Mouse (Mus musculus): Measurements from ENCODE around the gene Fam71a. TPM values are rescaled to one million over a fixed set of nuclear protein-coding genes. Genes with fewer than 3 reads are reported as not detected.
A peak's percentile ranks its signal among the peaks of the same experiment; 100 is the strongest.

Fam71a gene
- polyA plus RNA-seq, 1 experiment from 2014 or later, result not detected

DNA sequence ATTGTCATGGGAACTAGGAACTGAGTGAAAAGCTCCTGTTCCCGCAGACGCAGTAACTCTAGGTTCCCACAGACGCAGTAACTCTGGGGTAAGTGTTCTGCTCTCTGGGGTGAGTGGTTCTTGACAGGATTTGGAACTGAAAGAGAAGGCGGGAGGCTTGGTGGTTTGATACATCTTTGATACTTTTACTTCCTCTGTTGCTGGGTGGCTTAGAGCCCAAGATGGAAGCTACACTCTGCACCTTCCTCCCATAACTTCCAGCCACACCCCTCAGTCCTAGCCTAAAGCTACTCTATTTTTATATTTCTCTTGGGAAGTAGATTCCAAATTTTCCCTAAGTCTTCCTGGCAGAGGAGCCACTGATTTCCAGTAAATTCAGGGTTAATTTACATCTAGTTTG, 26.2 kb downstream of the Fam71a start:
- Histone ChIP-seq H3K9ac (no peak overlapping the region), H3K4me2 (0 out of 2 replicates have a peak overlapping the region, but pooled peaks have one; percentile 16), H3K9me3 (replicated peaks) (no peaks in the 10 kb centered on the region), H3K4me3 (no peak overlapping the region), H3K27me3 (replicated peaks) (peaks cover 15% of the 10 kb centered on the region), H3K36me3 (no peaks in the 10 kb centered on the region), H3K4me1 (peaks cover 15% of the 10 kb centered on the region), H3K27ac (no peak overlapping the region)
- no peak for ATAC-seq
- 64% methylated on average over 4 of the region's 4 CpGs for WGBS (ENCODE audit: insufficient replicate concordance)

DNA sequence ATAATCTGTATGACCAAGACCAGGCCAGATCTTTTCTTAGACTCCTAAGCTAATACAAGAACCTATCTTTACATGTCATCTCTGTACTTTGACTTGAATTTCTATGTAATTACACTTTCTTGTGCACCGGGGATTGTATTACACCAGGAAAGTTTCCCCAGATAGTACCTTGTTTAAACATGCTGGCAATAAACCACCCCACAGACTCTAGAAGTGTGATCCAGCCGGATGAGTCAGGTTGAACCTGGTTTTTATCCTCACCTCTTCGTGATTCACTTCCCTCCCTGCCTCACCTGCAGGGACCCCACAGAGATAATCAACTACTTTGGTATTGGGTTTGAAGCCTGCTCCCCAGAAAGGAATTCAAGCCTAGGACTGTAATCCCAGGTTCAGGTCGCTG, 29.2 kb downstream of the Fam71a start:
- Histone ChIP-seq H3K9me3 (replicated peaks) (no peaks in the 10 kb centered on the region), H3K27me3 (replicated peaks) (peaks cover 10% of the 10 kb centered on the region), H3K4me3 (no peak overlapping the region), H3K36me3 (no peaks in the 10 kb centered on the region), H3K4me1 (peaks cover 33% of the 10 kb centered on the region), H3K4me2 (no peak overlapping the region), H3K27ac (no peak overlapping the region), H3K9ac (no peak overlapping the region)
- 49% methylated on average over 4 of the region's 4 CpGs for WGBS (ENCODE audit: insufficient replicate concordance)
- no peak for ATAC-seq

DNA sequence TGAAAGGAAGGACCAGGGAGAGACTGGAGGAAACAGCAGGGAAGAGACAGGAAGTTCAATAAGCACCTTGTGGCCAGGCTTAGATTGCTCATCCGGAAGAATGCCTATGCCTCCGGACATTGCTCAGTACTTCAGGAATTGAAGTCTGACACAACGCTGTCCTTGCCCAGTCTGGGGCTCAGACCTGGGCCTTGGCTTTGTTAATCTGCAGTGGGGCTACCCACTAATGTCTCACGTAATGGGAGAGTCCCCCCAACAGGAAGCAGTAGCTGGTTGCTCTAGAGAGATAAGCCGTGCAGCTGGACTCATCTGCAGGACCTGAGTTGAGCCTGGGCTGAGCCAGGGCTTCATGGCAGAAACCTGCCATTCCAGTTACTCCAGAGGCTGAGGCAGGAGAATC, 31.7 kb downstream of the Fam71a start:
- WGBS (ENCODE audit: insufficient replicate concordance), result 11% methylated on average over 5 of the region's 5 CpGs
- peak; percentile 76 for ATAC-seq
- no peaks in the 10 kb centered on the region for H3K36me3 ChIP-seq
- H3K4me2 ChIP-seq, result peak overlapping the region; percentile 24
- peaks cover 10% of the 10 kb centered on the region for H3K27me3 ChIP-seq (replicated peaks)
- peaks cover 9% of the 10 kb centered on the region; the same call in 1 of the 2 replicates for H3K9me3 ChIP-seq (replicated peaks)
- H3K4me3 ChIP-seq, result no peak overlapping the region
- H3K27ac ChIP-seq, result no peak overlapping the region
- H3K9ac ChIP-seq, result no peak overlapping the region
- peaks cover 19% of the 10 kb centered on the region for H3K4me1 ChIP-seq

DNA sequence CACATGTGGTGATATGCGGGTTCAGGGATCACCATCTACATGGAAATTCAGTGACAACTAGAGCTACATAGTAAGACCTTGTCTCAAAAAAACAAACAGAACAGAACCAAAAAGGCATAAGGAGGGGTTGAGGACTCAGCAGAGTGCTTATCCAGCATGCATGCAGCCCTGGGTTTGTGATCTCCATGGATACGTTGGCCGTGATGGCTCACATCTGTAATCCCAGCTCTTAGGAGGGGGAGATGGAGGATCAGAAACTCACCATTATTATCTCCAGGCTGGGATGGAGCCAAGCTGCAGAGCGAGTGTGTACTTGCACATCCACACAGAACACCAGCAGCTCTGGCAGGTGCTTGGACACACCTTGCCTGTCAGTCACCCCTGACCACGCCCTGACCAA, 32.4 kb downstream of the Fam71a start:
- Histone ChIP-seq H3K9me3 (replicated peaks) (peaks cover 9% of the 10 kb centered on the region; the same call in 1 of the 2 replicates), H3K27me3 (replicated peaks) (peaks cover 10% of the 10 kb centered on the region), H3K4me3 (no peak overlapping the region), H3K9ac (no peak overlapping the region), H3K27ac (no peak overlapping the region), H3K4me1 (peaks cover 19% of the 10 kb centered on the region), H3K36me3 (no peaks in the 10 kb centered on the region), H3K4me2 (no peak overlapping the region)
- WGBS (ENCODE audit: insufficient replicate concordance), result 52% methylated on average over 5 of the region's 5 CpGs
- ATAC-seq, result no peak

DNA sequence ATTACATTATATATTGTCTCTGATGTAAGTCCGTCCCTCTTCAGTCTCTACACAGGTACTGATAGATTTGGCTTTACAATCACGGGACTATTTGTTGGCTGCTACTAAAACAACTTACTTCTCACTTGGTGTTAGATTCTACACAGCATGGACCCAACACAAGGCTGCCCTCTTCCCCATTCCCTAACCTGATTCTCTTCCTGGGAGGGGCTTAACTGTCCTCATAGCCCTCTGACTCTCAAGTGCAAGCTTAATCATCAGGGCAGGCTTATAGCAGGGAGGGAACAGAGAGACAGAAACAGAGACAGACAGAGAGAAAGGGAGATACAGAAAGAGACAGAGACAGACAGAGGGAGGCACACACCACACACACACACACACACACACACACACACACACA, 32.9 kb downstream of the Fam71a start:
- WGBS (ENCODE audit: insufficient replicate concordance), result 68% methylated on average over 2 of the region's 2 CpGs
- Histone ChIP-seq H3K27ac (no peak overlapping the region), H3K9me3 (replicated peaks) (peaks cover 9% of the 10 kb centered on the region; the same call in 1 of the 2 replicates), H3K4me2 (no peak overlapping the region), H3K4me1 (peaks cover 19% of the 10 kb centered on the region), H3K9ac (no peak overlapping the region), H3K4me3 (no peak overlapping the region), H3K36me3 (no peaks in the 10 kb centered on the region), H3K27me3 (replicated peaks) (peaks cover 10% of the 10 kb centered on the region)
- no peak for ATAC-seq

DNA sequence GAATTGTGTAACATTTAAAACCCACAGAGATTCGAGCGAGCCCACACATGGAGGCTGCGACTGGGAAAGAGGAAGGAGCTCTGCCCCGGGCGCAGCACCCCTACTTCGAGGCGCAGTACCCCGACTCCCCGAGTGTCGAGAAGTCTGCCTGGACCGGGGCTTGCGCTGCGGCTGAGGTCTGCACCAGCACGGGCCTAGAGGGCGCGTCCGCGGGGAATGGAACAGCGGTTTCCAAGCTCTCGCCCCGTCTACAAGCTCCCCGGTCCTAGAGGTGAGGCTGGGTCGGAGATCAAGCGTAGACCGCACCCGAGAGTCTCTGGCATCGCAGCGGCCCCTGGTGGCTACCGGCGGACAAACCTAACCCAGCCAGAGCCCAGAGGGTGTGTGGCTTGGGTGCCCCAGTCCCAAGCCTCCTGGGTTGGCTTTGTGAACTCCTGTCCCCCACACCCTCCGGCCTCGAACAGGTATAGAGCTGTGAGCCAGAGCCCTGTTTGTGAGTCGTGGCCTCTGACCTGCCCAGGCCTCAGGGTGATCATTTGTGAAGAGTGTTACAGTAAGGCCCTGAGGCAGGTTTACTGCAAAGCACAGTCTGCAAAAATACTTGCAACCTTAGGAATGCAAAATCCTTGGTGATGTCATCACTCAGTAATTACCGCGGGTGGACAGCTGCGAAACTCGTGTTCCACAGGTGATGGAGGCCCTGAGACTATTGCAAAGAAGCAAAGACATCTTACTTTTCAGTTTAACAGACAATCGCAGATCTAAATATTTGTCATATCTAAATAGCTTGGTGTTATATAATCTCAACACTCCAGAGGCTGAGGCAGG, 38.6 kb downstream of the Fam71a start:
- Histone ChIP-seq H3K4me1 (0 out of 2 replicates have a peak, but pooled peaks cover 7% of the 10 kb centered on the region), H3K9ac (no peak overlapping the region), H3K4me3 (peak overlapping the region; percentile 37), H3K9me3 (replicated peaks) (peaks cover 9% of the 10 kb centered on the region; the same call in 1 of the 2 replicates), H3K4me2 (peak overlapping the region; percentile 64), H3K27ac (no peak overlapping the region), H3K27me3 (replicated peaks) (peaks cover 25% of the 10 kb centered on the region), H3K36me3 (no peaks in the 10 kb centered on the region)
- WGBS (ENCODE audit: insufficient replicate concordance), result 9% methylated on average over 38 of the region's 38 CpGs
- peak; percentile 84 for ATAC-seq

DNA sequence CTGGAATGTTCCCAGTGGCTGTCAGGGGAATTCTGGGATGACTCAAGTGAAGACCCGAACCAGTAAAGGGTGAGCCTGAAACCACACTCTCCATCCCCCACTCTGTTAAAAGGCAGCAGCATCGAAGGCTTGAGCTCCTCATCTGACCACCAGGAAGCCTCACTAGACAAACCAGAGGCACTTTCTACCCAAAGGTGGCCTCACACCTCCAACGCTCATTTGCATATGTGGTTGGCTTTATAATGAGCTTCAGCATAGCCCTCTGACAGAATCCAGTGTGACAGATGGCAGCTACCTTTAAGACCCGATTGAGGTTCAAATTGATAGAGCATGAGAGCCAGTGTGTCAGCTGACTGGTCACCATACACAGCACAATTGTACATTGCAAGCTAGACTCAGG, 40.3 kb downstream of the Fam71a start:
- peaks cover 7% of the 10 kb centered on the region; the same call in 1 of the 2 replicates for H3K4me1 ChIP-seq
- no peak overlapping the region for H3K4me2 ChIP-seq
- H3K36me3 ChIP-seq, result no peaks in the 10 kb centered on the region
- H3K4me3 ChIP-seq, result no peak overlapping the region
- no peak for ATAC-seq
- no peak overlapping the region for H3K27ac ChIP-seq
- H3K9ac ChIP-seq, result no peak overlapping the region
- 48% methylated on average over 4 of the region's 4 CpGs for WGBS (ENCODE audit: insufficient replicate concordance)
- H3K9me3 ChIP-seq (replicated peaks), result peaks cover 2% of the 10 kb centered on the region; the same call in 1 of the 2 replicates
- peaks cover 25% of the 10 kb centered on the region for H3K27me3 ChIP-seq (replicated peaks)

DNA sequence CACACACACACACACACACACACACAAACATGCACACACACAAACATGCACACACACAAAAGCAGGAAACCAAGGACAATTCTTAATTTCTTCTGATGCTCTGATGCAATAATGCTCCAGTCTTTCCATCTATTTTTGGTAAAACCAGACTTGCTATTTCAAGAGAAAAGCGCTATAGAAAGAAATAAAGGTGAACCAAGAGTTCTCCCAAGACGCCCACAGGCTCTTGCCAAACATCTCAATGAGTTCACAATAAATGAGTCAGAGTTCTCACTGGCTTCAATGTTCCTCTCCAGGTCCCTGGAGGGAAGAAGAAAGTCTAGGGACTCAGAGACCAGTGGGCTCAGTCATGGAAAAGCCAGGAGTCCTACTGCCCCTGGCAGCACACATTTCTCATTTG, 40.9 kb downstream of the Fam71a start:
- Histone ChIP-seq H3K9me3 (replicated peaks) (no peaks in the 10 kb centered on the region), H3K4me3 (no peak overlapping the region), H3K4me2 (no peak overlapping the region), H3K4me1 (peaks cover 13% of the 10 kb centered on the region), H3K9ac (no peak overlapping the region), H3K27me3 (replicated peaks) (peaks cover 25% of the 10 kb centered on the region), H3K27ac (no peak overlapping the region), H3K36me3 (no peaks in the 10 kb centered on the region)
- WGBS (ENCODE audit: insufficient replicate concordance), result 68% methylated on average over 2 of the region's 2 CpGs
- no peak for ATAC-seq

DNA sequence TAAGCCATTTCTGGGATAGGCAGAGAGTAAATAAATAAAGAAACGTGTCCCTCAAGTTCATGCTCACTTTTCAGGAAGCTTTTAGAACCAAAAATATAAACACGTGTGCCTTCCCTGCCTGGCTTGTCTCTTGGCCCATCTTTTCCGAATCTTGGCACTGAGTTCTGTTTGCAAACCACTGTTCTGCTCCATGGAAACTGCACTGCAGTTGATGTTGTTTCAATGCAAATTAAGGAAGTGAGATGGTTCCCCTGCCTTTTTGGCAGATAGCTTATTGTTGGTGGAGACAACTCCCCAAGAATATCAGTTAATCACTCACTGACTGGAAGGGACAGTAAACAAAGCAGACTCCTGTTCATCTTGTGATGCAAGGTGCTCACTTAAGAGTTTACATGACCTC, 41.9 kb downstream of the Fam71a start:
- peaks cover 14% of the 10 kb centered on the region for H3K4me1 ChIP-seq
- WGBS (ENCODE audit: insufficient replicate concordance), result 45% methylated on average over 3 of the region's 3 CpGs
- ATAC-seq, result no peak

DNA sequence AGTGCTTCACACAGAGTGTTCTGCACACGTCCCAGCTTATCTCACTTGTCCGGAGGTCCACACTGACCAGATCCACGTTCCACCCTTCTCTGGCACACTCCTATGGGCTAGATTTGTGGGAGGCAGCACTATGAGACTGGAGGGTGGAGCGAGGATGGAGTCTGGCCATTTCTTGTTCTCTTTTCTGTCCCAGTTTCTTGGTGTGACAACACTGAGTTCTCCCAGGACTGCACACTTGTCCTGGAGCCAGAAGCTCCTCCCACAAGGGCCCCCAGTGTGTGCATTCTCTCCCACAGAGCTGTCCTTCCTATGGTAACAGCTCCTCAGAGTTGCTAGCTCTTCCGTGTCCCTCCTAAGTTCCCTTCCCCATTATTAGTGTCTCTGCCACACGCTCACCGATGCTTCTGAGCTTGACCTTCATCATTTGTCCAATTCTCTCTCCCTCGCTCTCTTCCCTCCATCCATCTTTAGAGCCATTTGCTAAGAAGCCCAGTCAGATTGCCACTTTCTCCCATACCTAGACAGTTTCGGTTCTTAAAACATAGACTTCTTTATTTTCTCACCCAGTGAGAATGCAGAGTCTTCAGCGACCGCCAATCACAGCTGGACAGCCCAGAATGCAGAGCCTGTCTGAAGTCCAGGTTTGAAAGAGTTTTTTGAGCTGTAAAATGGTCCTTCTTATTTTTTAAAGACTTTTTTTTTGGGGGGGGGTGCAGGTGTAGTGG, 48.9 kb downstream of the Fam71a start:
- no peak overlapping the region for H3K9ac ChIP-seq
- no peaks in the 10 kb centered on the region for H3K9me3 ChIP-seq (replicated peaks)
- no peaks in the 10 kb centered on the region for H3K27me3 ChIP-seq (replicated peaks)
- ATAC-seq, result no peak
- H3K36me3 ChIP-seq, result no peaks in the 10 kb centered on the region
- H3K4me2 ChIP-seq, result no peak overlapping the region
- 56% methylated on average over 11 of the region's 11 CpGs for WGBS (ENCODE audit: insufficient replicate concordance)
- H3K4me3 ChIP-seq, result no peak overlapping the region
- H3K4me1 ChIP-seq, result peaks cover 18% of the 10 kb centered on the region
- H3K27ac ChIP-seq, result no peak overlapping the region

More for the DNA sequence above, 41.9 kb downstream of the Fam71a start:
- no peak overlapping the region for H3K9ac ChIP-seq
- H3K4me3 ChIP-seq, result no peak overlapping the region
- no peak overlapping the region for H3K27ac ChIP-seq
- H3K4me2 ChIP-seq, result no peak overlapping the region
- no peaks in the 10 kb centered on the region for H3K9me3 ChIP-seq (replicated peaks)
- H3K36me3 ChIP-seq, result no peaks in the 10 kb centered on the region
- H3K27me3 ChIP-seq (replicated peaks), result peaks cover 25% of the 10 kb centered on the region

DNA sequence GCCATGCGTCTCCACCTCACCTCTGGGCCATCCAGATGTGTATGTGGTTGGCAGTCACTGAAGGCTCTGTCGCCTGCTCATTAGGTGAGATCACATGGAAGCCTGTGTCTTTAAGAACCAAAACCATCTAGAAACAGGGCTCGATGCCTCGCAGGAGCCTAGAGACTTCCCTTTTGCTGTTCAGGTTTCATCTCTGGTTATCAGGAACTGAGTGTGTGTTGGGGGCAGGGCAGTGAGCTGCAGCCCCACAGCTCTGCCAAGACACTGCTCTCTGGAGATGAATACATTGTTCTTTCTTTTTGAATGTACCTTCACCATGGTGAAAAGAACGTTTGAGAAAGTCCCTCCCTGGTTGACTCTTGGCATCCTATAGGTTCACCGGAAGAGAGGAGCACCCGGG, 49.7 kb downstream of the Fam71a start:
- WGBS (ENCODE audit: insufficient replicate concordance), result 36% methylated on average over 7 of the region's 7 CpGs
- Histone ChIP-seq H3K9me3 (replicated peaks) (no peaks in the 10 kb centered on the region), H3K27me3 (replicated peaks) (no peaks in the 10 kb centered on the region), H3K36me3 (no peaks in the 10 kb centered on the region), H3K4me2 (no peak overlapping the region), H3K27ac (no peak overlapping the region), H3K4me3 (no peak overlapping the region), H3K4me1 (peaks cover 18% of the 10 kb centered on the region), H3K9ac (no peak overlapping the region)
- no peak for ATAC-seq

All from liver, embryonic 12.5 days (tissue).